8 mouse cellular contexts compared by ENCODE assay signal in genomic region chr3:127625296-127625695, GRCm38 (mm10). TPM values are rescaled to one million over a fixed set of nuclear protein-coding genes. Genes with fewer than 3 reads are reported as not detected.
DNase-seq lines count a peak whose midpoint lies in the region; TF ChIP-seq lines count a peak whose summit lies in the region.

No protein-coding gene starts in this region.

- H3K9ac ChIP-seq in MEL (ENCODE audit: control insufficient read depth, low read depth, low read length, poor library complexity, severe bottlenecking) = peak overlapping the region; percentile 68

- peak; percentile 81 for TF ChIP-seq RAD21 in MEL (IDR thresholded peaks at IDR 0.05; ENCODE audit: low read depth, low read length)

- TF ChIP-seq EP300 in MEL (IDR thresholded peaks at IDR 0.05; ENCODE audit: low read depth in 1 of 2, low read length in 2 of 2) = 0 out of 4 replicates have a peak, but pooled peaks of 1 of the 2 experiments have one; percentile 5

- H3K9me3 ChIP-seq in MEL (replicated peaks; ENCODE audit: insufficient read depth, low read length) = no peaks in the 10 kb centered on the region
- H3K9me3 ChIP-seq in erythroblast, embryonic 14.5 days (ENCODE audit: control insufficient read depth, low read length) = no peaks in the 10 kb centered on the region; the same call in 1 of the 2 replicates

- no peaks in the 10 kb centered on the region; the same call in 1 of the 2 replicates for H3K79me2 ChIP-seq in MEL (ENCODE audit: control insufficient read depth, insufficient read depth, low read length, poor library complexity)

- peak in 2 of 3 experiments; percentile 88 to 95; a peak in 5 of 6 replicates for TF ChIP-seq CTCF in MEL (IDR thresholded peaks at IDR 0.05 in 2 of 3, conservative IDR thresholded peaks at IDR 0.05 in 1 of 3; ENCODE audit: control insufficient read depth in 1 of 3, insufficient read depth in 1 of 3, low read depth in 2 of 3, low read length in 3 of 3, poor library complexity in 1 of 3, severe bottlenecking in 1 of 3)
- TF ChIP-seq CTCF in bone marrow, adult 2 months (IDR thresholded peaks at IDR 0.05; ENCODE audit: control insufficient read depth, insufficient read depth, low read length) = peak; percentile 83

- peak; percentile 83 for DNase-seq in MEL (ENCODE audit: low read depth, low spot score)
- peak; percentile 84 for DNase-seq in heart, postnatal 4 days
- peak; percentile 81 to 85 for DNase-seq in layer of hippocampus, postnatal 10 days (ENCODE audit: low spot score in 2 of 2)
- peak; percentile 72 to 83 for DNase-seq in lung, postnatal 4 days
- DNase-seq in right cerebral cortex, postnatal 25 days = peak; percentile 45
- peak; percentile 75 for DNase-seq in urinary bladder, postnatal 25 days (ENCODE audit: low spot score)

- peaks cover 0 to 3% of the 10 kb centered on the region in 2 experiments; a peak in 1 of 4 replicates for H3K36me3 ChIP-seq in MEL (ENCODE audit: control insufficient read depth in 1 of 2, insufficient read depth in 2 of 2, low read length in 2 of 2)
- H3K36me3 ChIP-seq in erythroblast, embryonic 14.5 days (ENCODE audit: control insufficient read depth) = no peaks in the 10 kb centered on the region

- WGBS in bone marrow, adult 2 months = 1% methylated on average over 36 of the region's 36 CpGs

- H3K4me1 ChIP-seq in MEL (ENCODE audit: control insufficient read depth in 1 of 2, insufficient read depth in 2 of 2, low read length in 2 of 2) = no peaks in the 10 kb centered on the region
- H3K4me1 ChIP-seq in bone marrow, adult 2 months (ENCODE audit: control insufficient read depth, insufficient read depth, low read length) = no peaks in the 10 kb centered on the region; the same call in 1 of the 2 replicates
- peaks cover 7% of the 10 kb centered on the region for H3K4me1 ChIP-seq in erythroblast, embryonic 14.5 days (ENCODE audit: control insufficient read depth)

- no peaks in the 10 kb centered on the region; a peak in 2 of 4 replicates for H3K27me3 ChIP-seq in MEL (ENCODE audit: control insufficient read depth in 1 of 2, insufficient read depth in 2 of 2, low read length in 2 of 2)
- peaks cover 76% of the 10 kb centered on the region for H3K27me3 ChIP-seq in erythroblast, embryonic 14.5 days (ENCODE audit: control insufficient read depth)

- no peak overlapping the region for H3K27ac ChIP-seq in MEL (ENCODE audit: control insufficient read depth, low read depth, low read length)
- no peak overlapping the region for H3K27ac ChIP-seq in bone marrow, adult 2 months (ENCODE audit: control insufficient read depth, insufficient read depth, low read depth, low read length, poor library complexity)

- no peak for TF ChIP-seq POLR2A in MEL (IDR thresholded peaks at IDR 0.05; ENCODE audit: control insufficient read depth in 1 of 2, insufficient read depth in 1 of 2, low read depth in 1 of 2, low read length in 2 of 2, poor library complexity in 1 of 2)
- TF ChIP-seq POLR2A in bone marrow, adult 2 months (IDR thresholded peaks at IDR 0.05; ENCODE audit: borderline replicate concordance, control insufficient read depth, low read depth, low read length) = no peak

- peak overlapping the region; percentile 53 to 86 for H3K4me3 ChIP-seq in MEL (ENCODE audit: control insufficient read depth in 1 of 2, insufficient read depth in 1 of 2, low read depth in 2 of 2, low read length in 2 of 2)
- no peak overlapping the region for H3K4me3 ChIP-seq in bone marrow, adult 2 months (replicated peaks; ENCODE audit: control insufficient read depth, low read depth, low read length)
- H3K4me3 ChIP-seq in erythroblast, embryonic 14.5 days (replicated peaks) = peak overlapping the region; percentile 20

TF ChIP-seq in MEL, 35 proteins besides CTCF, POLR2A, EP300 and RAD21:
- TF ChIP-seq NRF1 (IDR thresholded peaks at IDR 0.05; ENCODE audit: insufficient read depth, low read depth, low read length, poor library complexity, severe bottlenecking) = no peak
- TF ChIP-seq SMC3 (IDR thresholded peaks at IDR 0.05; ENCODE audit: low read depth, low read length) = peak; percentile 88
- TF ChIP-seq USF2 (IDR thresholded peaks at IDR 0.05; ENCODE audit: borderline replicate concordance in 1 of 2, insufficient read depth in 1 of 2, low read depth in 1 of 2, low read length in 2 of 2) = no peak
- peak; percentile 48; the same call in 1 of the 2 replicates for TF ChIP-seq ELF1 (IDR thresholded peaks at IDR 0.05; ENCODE audit: low read depth, low read length)
- TF ChIP-seq HCFC1 (IDR thresholded peaks at IDR 0.05; ENCODE audit: low read depth, low read length) = peak; percentile 23; the same call in 1 of the 2 replicates
- no peak for TF ChIP-seq POLR2AphosphoS5 (IDR thresholded peaks at IDR 0.05; ENCODE audit: borderline replicate concordance, low read depth, low read length)
- TF ChIP-seq BHLHE40 (IDR thresholded peaks at IDR 0.05; ENCODE audit: borderline replicate concordance, low read depth, low read length) = no peak
- TF ChIP-seq NELFE (IDR thresholded peaks at IDR 0.05; ENCODE audit: low read depth, low read length) = no peak
- no peak for TF ChIP-seq MXI1 (IDR thresholded peaks at IDR 0.05; ENCODE audit: low read depth, low read length)
- TF ChIP-seq TBP (IDR thresholded peaks at IDR 0.05; ENCODE audit: low read depth, low read length) = no peak
- TF ChIP-seq JUND (IDR thresholded peaks at IDR 0.05; ENCODE audit: low read depth, low read length) = no peak
- no peak for TF ChIP-seq MYB (IDR thresholded peaks at IDR 0.05; ENCODE audit: low read depth, low read length)
- TF ChIP-seq GABPA (IDR thresholded peaks at IDR 0.05; ENCODE audit: low read depth, low read length) = no peak
- no peak for TF ChIP-seq POLR2AphosphoS2 (IDR thresholded peaks at IDR 0.05; ENCODE audit: low read length)
- TF ChIP-seq TCF12 (IDR thresholded peaks at IDR 0.05; ENCODE audit: low read depth, low read length) = peak; percentile 19; the same call in 1 of the 2 replicates
- no peak for TF ChIP-seq TAL1 (IDR thresholded peaks at IDR 0.05; ENCODE audit: low read length)
- TF ChIP-seq GATA1 (IDR thresholded peaks at IDR 0.05; ENCODE audit: low read depth, low read length) = no peak
- TF ChIP-seq MAX (IDR thresholded peaks at IDR 0.05; ENCODE audit: low read length) = peak; percentile 72
- no peak for TF ChIP-seq E2F4 (IDR thresholded peaks at IDR 0.05; ENCODE audit: borderline replicate concordance, low read depth, low read length)
- peak; percentile 79 for TF ChIP-seq ZC3H11A (IDR thresholded peaks at IDR 0.05; ENCODE audit: low read depth, low read length)
- no peak for TF ChIP-seq SIN3A (IDR thresholded peaks at IDR 0.05; ENCODE audit: low read length)
- no peak for TF ChIP-seq RCOR1 (IDR thresholded peaks at IDR 0.05; ENCODE audit: low read depth, low read length)
- 0 out of 2 replicates have a peak, but pooled peaks have one; percentile 5 for TF ChIP-seq USF1 (IDR thresholded peaks at IDR 0.05; ENCODE audit: low read depth, low read length)
- TF ChIP-seq KAT2A (conservative IDR thresholded peaks at IDR 0.05; ENCODE audit: low read depth, low read length) = no peak
- TF ChIP-seq ZNF384 (IDR thresholded peaks at IDR 0.05; ENCODE audit: low read depth, low read length) = no peak
TF ChIP-seq in MEL: peak in this region for 7.

RNA-seq across cellular contexts. Expression of gene Neurog2, which starts 7.6 kb away (rescaled TPM):
- not detected in 2 replicates for total RNA-seq in MEL (2012; rRNA removed)
- under 1 TPM in 1 of 2 experiments, not detected in 1; 0.04 TPM for polyA plus RNA-seq in MEL (2012; ENCODE audit: insufficient read depth in 1 of 2, insufficient read length in 2 of 2, low read depth in 1 of 2, low replicate concordance in 2 of 2, missing spikeins in 1 of 2)
- not detected in 2 replicates for polyA plus RNA-seq in bone marrow, adult 2 months (2011; ENCODE audit: insufficient read depth, insufficient read length, low replicate concordance, missing spikeins)
- not detected in 2 replicates for polyA plus RNA-seq in erythroblast, embryonic 14.5 days (2012)
- not detected for total RNA-seq in heart, postnatal 4 days (2021)
- total RNA-seq in layer of hippocampus, postnatal 10 days (2021) = 1 to 10 TPM; 2.1 to 2.4 TPM
